Mouse (Mus musculus) G1E (cell line): ENCODE data around the gene Mief1.

Source experiments
- CTCF ChIP-seq: IDR thresholded peaks from 2 replicates; pipeline ENCODE4 v1.5.1; 2012; ENCODE audit warnings: low read depth, low read length, inconsistent platforms, mixed read lengths
- GATA1 ChIP-seq: IDR thresholded peaks from 2 replicates; pipeline ENCODE4 v1.6.1; 2012; ENCODE audit warnings: borderline replicate concordance, low read length, inconsistent platforms, mixed read lengths
- GATA2 ChIP-seq: IDR thresholded peaks from 2 replicates; pipeline ENCODE4 v1.6.1; 2012; ENCODE audit warnings: low read depth, low read length, inconsistent platforms, borderline replicate concordance
- POLR2AphosphoS5 ChIP-seq: IDR thresholded peaks from 2 replicates; pipeline ENCODE4 v1.6.1; 2012; ENCODE audit warnings: low read depth, low read length, inconsistent platforms; ENCODE audit not compliant: insufficient replicate concordance
- TAL1 ChIP-seq: conservative IDR thresholded peaks from 2 replicates; pipeline ENCODE4 v1.6.1; 2012; ENCODE audit warnings: low read depth, low read length, inconsistent platforms, mixed read lengths

DNA sequence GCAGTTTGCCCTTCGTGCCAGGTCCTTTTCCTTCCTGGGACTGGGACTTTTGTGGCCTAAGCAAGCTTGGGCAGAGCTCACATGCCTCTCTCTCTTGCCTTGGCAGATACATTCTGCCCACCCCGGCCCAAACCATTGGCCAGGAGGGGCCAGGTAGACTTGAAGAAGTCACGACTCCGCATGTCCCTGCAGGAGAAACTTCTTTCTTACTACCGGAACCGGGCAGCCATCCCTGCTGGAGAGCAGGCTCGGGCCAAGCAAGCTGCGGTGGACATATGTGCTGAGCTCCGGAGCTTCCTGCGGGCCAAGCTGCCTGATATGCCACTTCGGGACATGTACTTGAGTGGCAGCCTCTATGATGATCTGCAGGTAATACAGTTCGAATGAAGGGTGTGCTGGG lies 14.3 kb downstream of the Mief1 start:
- TF ChIP-seq CTCF, result no peak
- TF ChIP-seq POLR2AphosphoS5, result no peak
- TF ChIP-seq TAL1, result no peak
- TF ChIP-seq GATA1, result no peak
- TF ChIP-seq GATA2, result no peak
